Mouse (Mus musculus): ENCODE measurements around the gene Nrap.

DNA sequence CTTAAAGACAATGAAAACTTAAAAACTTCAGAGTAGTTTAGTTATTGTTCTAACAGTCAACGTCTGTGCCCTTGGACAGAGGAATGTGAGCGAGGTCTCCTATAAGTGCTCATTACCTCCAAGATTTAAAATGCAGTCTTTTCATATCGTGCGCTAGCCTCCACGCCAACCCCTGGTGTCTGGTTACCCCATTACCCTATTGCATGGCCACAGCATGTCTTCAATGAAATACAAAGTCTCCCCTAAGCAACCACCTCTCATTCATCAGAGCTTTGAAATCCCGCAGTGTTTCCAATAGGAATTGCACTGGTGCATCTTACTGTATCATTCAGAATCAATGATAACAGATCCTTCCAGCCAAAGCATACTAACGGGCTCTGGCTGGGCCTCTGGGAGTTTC, 17.6 kb downstream of the Nrap start:
- TF ChIP-seq TAL1 (IDR thresholded peaks at IDR 0.05; ENCODE audit: low read length) (no peak), GATA1 (IDR thresholded peaks at IDR 0.05; ENCODE audit: low read length) (no peak)
